Mouse (Mus musculus): Measurements from ENCODE around the gene Ablim1. TPM values are rescaled to one million over a fixed set of nuclear protein-coding genes. Genes with fewer than 3 reads are reported as not detected.

The Ablim1 gene
- polyA plus RNA-seq, 1 experiment, result 216 TPM

GRCm38 (mm10) chr19:57333356-57333755 is 18.6 kb upstream of the Ablim1 start:
- Histone ChIP-seq H3K4me1 (replicated peaks; ENCODE audit: control insufficient read depth, insufficient read depth, low read length) (0 out of 2 replicates have a peak, but pooled peaks cover 2% of the 10 kb centered on the region), H3K27me3 (ENCODE audit: control insufficient read depth, insufficient read depth, low read length) (no peaks in the 10 kb centered on the region), H3K36me3 (ENCODE audit: control insufficient read depth, insufficient read depth, low read length) (no peaks in the 10 kb centered on the region), H3K4me3 (ENCODE audit: control insufficient read depth, insufficient read depth, low read length) (no peak overlapping the region), H3K27ac (ENCODE audit: control insufficient read depth, insufficient read depth, low read length) (no peak overlapping the region)
- WGBS, result 95% methylated on average over 4 of the region's 4 CpGs
- TF ChIP-seq CTCF (IDR thresholded peaks at IDR 0.05; ENCODE audit: borderline replicate concordance, control insufficient read depth, extremely low read depth, insufficient read depth, low read length, poor library complexity) (no peak), POLR2A (IDR thresholded peaks at IDR 0.05; ENCODE audit: control insufficient read depth, extremely low read depth, insufficient read depth, low read length, poor library complexity) (no peak)
- no peak for DNase-seq

- no peak overlapping the region for H3K4me3 ChIP-seq (ENCODE audit: control insufficient read depth, insufficient read depth, low read length)
- no peak overlapping the region for H3K27ac ChIP-seq (ENCODE audit: control insufficient read depth, insufficient read depth, low read length)
- no peaks in the 10 kb centered on the region for H3K27me3 ChIP-seq (ENCODE audit: control insufficient read depth, insufficient read depth, low read length)
- H3K36me3 ChIP-seq (ENCODE audit: control insufficient read depth, insufficient read depth, low read length), result no peaks in the 10 kb centered on the region
- 0 out of 2 replicates have a peak, but pooled peaks cover 2% of the 10 kb centered on the region for H3K4me1 ChIP-seq (replicated peaks; ENCODE audit: control insufficient read depth, insufficient read depth, low read length)
- TF ChIP-seq CTCF (IDR thresholded peaks at IDR 0.05; ENCODE audit: borderline replicate concordance, control insufficient read depth, extremely low read depth, insufficient read depth, low read length, poor library complexity), result no peak
- no peak for TF ChIP-seq POLR2A (IDR thresholded peaks at IDR 0.05; ENCODE audit: control insufficient read depth, extremely low read depth, insufficient read depth, low read length, poor library complexity)
- DNase-seq, result no peak
- 91% methylated on average over 6 of the region's 6 CpGs for WGBS
These were observed 16.5 kb upstream of the Ablim1 start for GRCm38 (mm10) chr19:57331237-57331636.

GRCm38 (mm10) chr19:57330309-57330708 is 15.6 kb upstream of the Ablim1 start:
- TF ChIP-seq POLR2A (IDR thresholded peaks at IDR 0.05; ENCODE audit: control insufficient read depth, extremely low read depth, insufficient read depth, low read length, poor library complexity), result no peak
- TF ChIP-seq CTCF (IDR thresholded peaks at IDR 0.05; ENCODE audit: borderline replicate concordance, control insufficient read depth, extremely low read depth, insufficient read depth, low read length, poor library complexity), result no peak
- Histone ChIP-seq H3K36me3 (ENCODE audit: control insufficient read depth, insufficient read depth, low read length) (no peaks in the 10 kb centered on the region), H3K4me3 (ENCODE audit: control insufficient read depth, insufficient read depth, low read length) (no peak overlapping the region), H3K27ac (ENCODE audit: control insufficient read depth, insufficient read depth, low read length) (no peak overlapping the region), H3K4me1 (replicated peaks; ENCODE audit: control insufficient read depth, insufficient read depth, low read length) (0 out of 2 replicates have a peak, but pooled peaks cover 2% of the 10 kb centered on the region), H3K27me3 (ENCODE audit: control insufficient read depth, insufficient read depth, low read length) (no peaks in the 10 kb centered on the region)
- DNase-seq, result no peak
- WGBS, result 75% methylated on average over 11 of the region's 11 CpGs

GRCm38 (mm10) chr19:57328792-57329191 is 14.1 kb upstream of the Ablim1 start:
- no peaks in the 10 kb centered on the region for H3K36me3 ChIP-seq (ENCODE audit: control insufficient read depth, insufficient read depth, low read length)
- no peak overlapping the region for H3K4me3 ChIP-seq (ENCODE audit: control insufficient read depth, insufficient read depth, low read length)
- 52% methylated on average over 12 of the region's 12 CpGs for WGBS

GRCm38 (mm10) chr19:57328269-57328668 is 13.6 kb upstream of the Ablim1 start:
- Histone ChIP-seq H3K36me3 (ENCODE audit: control insufficient read depth, insufficient read depth, low read length) (no peaks in the 10 kb centered on the region), H3K27ac (ENCODE audit: control insufficient read depth, insufficient read depth, low read length) (no peak overlapping the region), H3K4me3 (ENCODE audit: control insufficient read depth, insufficient read depth, low read length) (no peak overlapping the region), H3K27me3 (ENCODE audit: control insufficient read depth, insufficient read depth, low read length) (no peaks in the 10 kb centered on the region), H3K4me1 (replicated peaks; ENCODE audit: control insufficient read depth, insufficient read depth, low read length) (0 out of 2 replicates have a peak, but pooled peaks cover 2% of the 10 kb centered on the region)
- TF ChIP-seq POLR2A (IDR thresholded peaks at IDR 0.05; ENCODE audit: control insufficient read depth, extremely low read depth, insufficient read depth, low read length, poor library complexity), result no peak
- no peak for TF ChIP-seq CTCF (IDR thresholded peaks at IDR 0.05; ENCODE audit: borderline replicate concordance, control insufficient read depth, extremely low read depth, insufficient read depth, low read length, poor library complexity)
- 93% methylated on average over 7 of the region's 7 CpGs for WGBS
- no peak for DNase-seq

More at GRCm38 (mm10) chr19:57328792-57329191, 14.1 kb upstream of the Ablim1 start:
- TF ChIP-seq POLR2A (IDR thresholded peaks at IDR 0.05; ENCODE audit: control insufficient read depth, extremely low read depth, insufficient read depth, low read length, poor library complexity), result no peak
- Histone ChIP-seq H3K27me3 (ENCODE audit: control insufficient read depth, insufficient read depth, low read length) (no peaks in the 10 kb centered on the region), H3K4me1 (replicated peaks; ENCODE audit: control insufficient read depth, insufficient read depth, low read length) (0 out of 2 replicates have a peak, but pooled peaks cover 2% of the 10 kb centered on the region), H3K27ac (ENCODE audit: control insufficient read depth, insufficient read depth, low read length) (no peak overlapping the region)
- DNase-seq, result peak; percentile 34

- no peak for DNase-seq
- Histone ChIP-seq H3K36me3 (ENCODE audit: control insufficient read depth, insufficient read depth, low read length) (no peaks in the 10 kb centered on the region), H3K4me1 (replicated peaks; ENCODE audit: control insufficient read depth, insufficient read depth, low read length) (0 out of 2 replicates have a peak, but pooled peaks cover 2% of the 10 kb centered on the region), H3K4me3 (ENCODE audit: control insufficient read depth, insufficient read depth, low read length) (no peak overlapping the region), H3K27ac (ENCODE audit: control insufficient read depth, insufficient read depth, low read length) (no peak overlapping the region), H3K27me3 (ENCODE audit: control insufficient read depth, insufficient read depth, low read length) (no peaks in the 10 kb centered on the region)
- TF ChIP-seq CTCF (IDR thresholded peaks at IDR 0.05; ENCODE audit: borderline replicate concordance, control insufficient read depth, extremely low read depth, insufficient read depth, low read length, poor library complexity) (no peak), POLR2A (IDR thresholded peaks at IDR 0.05; ENCODE audit: control insufficient read depth, extremely low read depth, insufficient read depth, low read length, poor library complexity) (no peak)
These were observed 13.0 kb upstream of the Ablim1 start for GRCm38 (mm10) chr19:57327679-57328078.

- Histone ChIP-seq H3K4me3 (ENCODE audit: control insufficient read depth, insufficient read depth, low read length) (no peak overlapping the region), H3K4me1 (replicated peaks; ENCODE audit: control insufficient read depth, insufficient read depth, low read length) (0 out of 2 replicates have a peak, but pooled peaks cover 2% of the 10 kb centered on the region), H3K27me3 (ENCODE audit: control insufficient read depth, insufficient read depth, low read length) (no peaks in the 10 kb centered on the region), H3K27ac (ENCODE audit: control insufficient read depth, insufficient read depth, low read length) (no peak overlapping the region), H3K36me3 (ENCODE audit: control insufficient read depth, insufficient read depth, low read length) (no peaks in the 10 kb centered on the region)
- peak; percentile 65 for DNase-seq
- 34% methylated on average over 7 of the region's 7 CpGs for WGBS
- TF ChIP-seq CTCF (IDR thresholded peaks at IDR 0.05; ENCODE audit: borderline replicate concordance, control insufficient read depth, extremely low read depth, insufficient read depth, low read length, poor library complexity), result no peak
- TF ChIP-seq POLR2A (IDR thresholded peaks at IDR 0.05; ENCODE audit: control insufficient read depth, extremely low read depth, insufficient read depth, low read length, poor library complexity), result no peak
These were observed 11.1 kb upstream of the Ablim1 start for GRCm38 (mm10) chr19:57325748-57326300.

Measured in thymus, adult 2 months (tissue).